Mouse (Mus musculus) neutrophil, adult 5-6 weeks (primary cell): ENCODE measurements around the gene Gimap1. TPM values are rescaled to one million over a fixed set of nuclear protein-coding genes. Genes with fewer than 3 reads are reported as not detected.

Source experiments
- ATAC-seq: fragments of 151-379, 151-347 bp; 2 replicates; pipeline ENCODE4 v1.8.0; 2017; ENCODE audit warnings: mild to moderate bottlenecking, moderate TSS enrichment; ENCODE audit not compliant: insufficient number of reproducible peaks, poor library complexity, low FRiP score, severe bottlenecking; ENCODE audit errors: extremely low read depth
- total RNA-seq: library from RNA; stranded (forward); fragments of 200-1000 nt; gene quantifications from 2 replicates; pipeline ENCODE4 v1.2.3, GENCODE M21; 2017

The Gimap1 gene
- total RNA-seq, 1 experiment from 2014 or later, result 296 TPM

GRCm38 (mm10) chr6:48784406-48784805, 45.6 kb downstream of the Gimap1 start:
- no peak for ATAC-seq

GRCm38 (mm10) chr6:48785189-48785588, 46.3 kb downstream of the Gimap1 start:
- ATAC-seq, result no peak

- ATAC-seq, result no peak
These were observed 46.7 kb downstream of the Gimap1 start for GRCm38 (mm10) chr6:48785601-48786000.

DNA sequence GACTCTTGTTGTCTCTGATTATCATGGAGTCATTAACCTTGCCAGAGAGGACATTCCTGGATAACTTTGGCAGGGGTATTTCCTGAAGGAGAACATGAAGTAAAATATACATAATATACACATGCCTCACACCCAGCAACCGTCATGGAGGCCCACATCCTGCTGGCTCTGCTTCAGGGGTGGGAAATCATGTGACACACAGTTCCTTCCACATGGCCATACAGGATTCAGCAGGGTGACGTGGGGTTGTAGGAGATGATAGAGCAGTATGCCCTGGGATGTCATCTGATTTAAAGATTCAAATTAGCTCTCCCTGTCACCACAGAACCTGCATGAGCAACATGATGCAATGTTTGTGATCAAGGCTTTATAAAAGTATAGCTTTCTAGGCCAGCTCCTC, 49.0 kb downstream of the Gimap1 start:
- no peak for ATAC-seq

Other genes with a start within 250 kb of the Gimap1 start
- gene Atp6v0e2, start 201.4 kb upstream of the Gimap1 start, total RNA-seq, result 0.49 TPM in 1 of 2 replicates, not detected in the other
- 19.8 and 30.1 TPM in 2 replicates for gene Lrrc61, start 184.3 kb upstream of the Gimap1 start, total RNA-seq
- gene Rarres2, start 166.3 kb upstream of the Gimap1 start, total RNA-seq, result 0.37 TPM in 1 of 2 replicates, not detected in the other
- not detected in 2 replicates for gene Gm45021, start 149.4 kb upstream of the Gimap1 start, total RNA-seq
- 2.9 and 3.1 TPM in 2 replicates for gene Repin1, start 145.2 kb upstream of the Gimap1 start, total RNA-seq
- gene Gm44965, start 145.1 kb upstream of the Gimap1 start, total RNA-seq, result not detected in 2 replicates
- 1.1 and 2.6 TPM in 2 replicates for gene Zfp775, start 137.0 kb upstream of the Gimap1 start, total RNA-seq
- 0.12 and 0.35 TPM in 2 replicates for gene AI854703, start 112.3 kb upstream of the Gimap1 start, total RNA-seq
- 270 and 290 TPM in 2 replicates for gene Gimap8, start 91.8 kb upstream of the Gimap1 start, total RNA-seq
- 132 and 133 TPM in 2 replicates for gene Gimap9, start 62.9 kb upstream of the Gimap1 start, total RNA-seq
- gene Gimap4, start 54.5 kb upstream of the Gimap1 start, total RNA-seq, result 627 and 688 TPM in 2 replicates
- 892 and 934 TPM in 2 replicates for gene Gimap6, start 30.8 kb upstream of the Gimap1 start, total RNA-seq
- 24.7 and 34.2 TPM in 2 replicates for gene Gm28053, start 20.4 kb upstream of the Gimap1 start, total RNA-seq
- 121 TPM in 2 replicates for gene Gimap7, start 20.4 kb upstream of the Gimap1 start, total RNA-seq
- 83.5 and 86.2 TPM in 2 replicates for gene Gimap5, start 7.1 kb downstream of the Gimap1 start, total RNA-seq
- gene Gimap3, start 31.8 kb downstream of the Gimap1 start, total RNA-seq, result 311 and 314 TPM in 2 replicates
- 4.1 and 6.6 TPM in 2 replicates for gene Tmem176a, start 101.9 kb downstream of the Gimap1 start, total RNA-seq
- gene Tmem176b, start 102.4 kb downstream of the Gimap1 start, total RNA-seq, result 11.2 and 14.4 TPM in 2 replicates
- gene Aoc1, start 133.8 kb downstream of the Gimap1 start, total RNA-seq, result not detected in 2 replicates
- not detected in 2 replicates for gene 1600015I10Rik, start 190.8 kb downstream of the Gimap1 start, total RNA-seq
- not detected in 2 replicates for gene Doxl2, start 235.9 kb downstream of the Gimap1 start, total RNA-seq
- gene Svs1, start 247.8 kb downstream of the Gimap1 start, total RNA-seq, result not detected in 2 replicates